Mouse (Mus musculus) fat pad, adult 2 months (tissue): ENCODE results near the gene Cct8.

ENCODE experiments used
- DNase-seq: peaks from one replicate; pipeline ENCODE4 v3.0.0-alpha.2; 2011; ENCODE audit warnings: low read depth, low spot score; ENCODE audit errors: extremely low read depth

The Cct8 gene

GRCm38 (mm10) chr16:87445528-87445927 lies 50.1 kb downstream of the Cct8 start:
- no peak for DNase-seq

- no peak for DNase-seq
Measured at GRCm38 (mm10) chr16:87445110-87445509, 50.6 kb downstream of the Cct8 start.

GRCm38 (mm10) chr16:87444071-87444470 lies 51.6 kb downstream of the Cct8 start:
- DNase-seq, result no peak

GRCm38 (mm10) chr16:87443245-87443644 lies 52.4 kb downstream of the Cct8 start:
- DNase-seq, result no peak

GRCm38 (mm10) chr16:87442291-87442690 lies 53.4 kb downstream of the Cct8 start:
- no peak for DNase-seq

- DNase-seq, result peak; percentile 10
Measured at GRCm38 (mm10) chr16:87441089-87441488, 54.6 kb downstream of the Cct8 start.

GRCm38 (mm10) chr16:87440184-87440686 lies 55.4 kb downstream of the Cct8 start, which contains the start of gene Rwdd2b:
Gene Rwdd2b, minus strand, starts transcription at chr16:87440573.
- DNase-seq, result peak; percentile 50

GRCm38 (mm10) chr16:87438697-87439096 lies 57.0 kb downstream of the Cct8 start:
- DNase-seq, result no peak

- no peak for DNase-seq
Measured at GRCm38 (mm10) chr16:87437096-87437495, 58.6 kb downstream of the Cct8 start.

GRCm38 (mm10) chr16:87435411-87436205 lies 60.1 kb downstream of the Cct8 start:
- no peak for DNase-seq

- DNase-seq, result no peak
Measured at GRCm38 (mm10) chr16:87434946-87435345, 60.7 kb downstream of the Cct8 start.

GRCm38 (mm10) chr16:87434266-87434665 lies 61.4 kb downstream of the Cct8 start:
- DNase-seq, result no peak
